Mouse (Mus musculus): Measurements from ENCODE around the gene Rgl3.

DNA sequence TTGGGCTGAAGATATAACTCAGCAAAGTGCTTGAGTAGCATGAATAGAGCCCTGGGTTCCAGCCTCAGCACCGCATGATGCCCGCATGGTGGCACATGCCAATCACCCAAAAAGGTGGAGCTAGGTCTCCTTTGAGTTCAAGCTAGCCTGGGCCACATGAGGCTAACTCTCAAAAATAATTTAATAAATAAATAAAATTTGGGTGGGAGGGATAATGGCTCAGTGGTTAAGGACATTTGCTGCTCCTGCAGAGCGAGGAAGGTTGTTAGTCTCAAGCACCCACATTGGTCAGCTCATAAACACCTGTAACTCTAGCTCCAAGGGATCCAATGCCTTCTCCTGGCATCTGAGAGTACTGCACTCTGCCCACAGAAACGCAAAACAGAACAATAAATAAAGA lies 12.4 kb upstream of the Rgl3 start:
- TF ChIP-seq CTCF (IDR thresholded peaks at IDR 0.05; ENCODE audit: low read depth) (no peak), EP300 (IDR thresholded peaks at IDR 0.05; ENCODE audit: low read depth) (no peak)

Data from heart, postnatal 0 days (tissue).